Mouse (Mus musculus) mouse embryonic stem cell (cell line): ENCODE results near the gene Cdc37.

ENCODE experiments used
- in situ Hi-C, 2 experiments: fragments of 300-500 bp; cut with MboI; formaldehyde crosslinking; loops; 1 replicate in 1 of 2; 3 replicates in 1 of 2; pipeline ENCODE4 v1.14.3; 2019 to 2020; ENCODE audit warnings: low sequenced_read_pairs in 2 of 2, low pct_unique_long_range_greater_than_20kb in 1 of 2, mixed read lengths in 1 of 2; ENCODE audit not compliant: unreplicated experiment in 1 of 2

The Cdc37 gene

GRCm38 (mm10) chr9:21168161-21169123, 18.7 kb upstream of the Cdc37 start:
- in situ Hi-C loops: no loop called here

GRCm38 (mm10) chr9:21167140-21168097, 17.6 kb upstream of the Cdc37 start:
- in situ Hi-C loops: no loop called here

- in situ Hi-C loops: no loop called here
Measured at GRCm38 (mm10) chr9:21166516-21166915, 16.7 kb upstream of the Cdc37 start.

- in situ Hi-C loops: no loop called here
Measured at GRCm38 (mm10) chr9:21165952-21166451, 16.2 kb upstream of the Cdc37 start.

GRCm38 (mm10) chr9:21165041-21165951, 15.5 kb upstream of the Cdc37 start, which contains the start of gene Pde4a:
Pde4a (plus strand) TSS chr9:21165714.
- in situ Hi-C loops: no loop called here

GRCm38 (mm10) chr9:21164072-21164471, 14.3 kb upstream of the Cdc37 start:
- in situ Hi-C loops: no loop called here

GRCm38 (mm10) chr9:21163086-21164050, 13.6 kb upstream of the Cdc37 start:
- in situ Hi-C loops: no loop called here

GRCm38 (mm10) chr9:21161209-21161909, 11.6 kb upstream of the Cdc37 start:
- in situ Hi-C loops: no loop called here

- in situ Hi-C loops: no loop called here
Measured at GRCm38 (mm10) chr9:21154787-21155186, 5.0 kb upstream of the Cdc37 start.

- in situ Hi-C loops: no loop called here
Measured at GRCm38 (mm10) chr9:21153833-21154232, 4.1 kb upstream of the Cdc37 start.

GRCm38 (mm10) chr9:21153331-21153730, 3.5 kb upstream of the Cdc37 start:
- in situ Hi-C loops: no loop called here

GRCm38 (mm10) chr9:21152715-21153114, 2.9 kb upstream of the Cdc37 start:
- in situ Hi-C loops: no loop called here

GRCm38 (mm10) chr9:21149077-21149653, 617 bp downstream of the Cdc37 start:
- in situ Hi-C loops: no loop called here

- in situ Hi-C loops: no loop called here
Measured at GRCm38 (mm10) chr9:21148427-21148826, 1.4 kb downstream of the Cdc37 start.

GRCm38 (mm10) chr9:21146722-21147121, 3.1 kb downstream of the Cdc37 start:
- in situ Hi-C loops: no loop called here

GRCm38 (mm10) chr9:21145431-21145830, 4.4 kb downstream of the Cdc37 start:
- in situ Hi-C loops: no loop called here
